Mouse (Mus musculus) NIH3T3 (cell line): ENCODE data around the gene Shld2.
A peak's percentile ranks its signal among the peaks of the same experiment; 100 is the strongest.

Source experiments
- DNase-seq: peaks from one replicate; pipeline ENCODE4 v3.0.0-alpha.2; 2012; ENCODE audit warnings: low read depth

Gene Shld2

DNA sequence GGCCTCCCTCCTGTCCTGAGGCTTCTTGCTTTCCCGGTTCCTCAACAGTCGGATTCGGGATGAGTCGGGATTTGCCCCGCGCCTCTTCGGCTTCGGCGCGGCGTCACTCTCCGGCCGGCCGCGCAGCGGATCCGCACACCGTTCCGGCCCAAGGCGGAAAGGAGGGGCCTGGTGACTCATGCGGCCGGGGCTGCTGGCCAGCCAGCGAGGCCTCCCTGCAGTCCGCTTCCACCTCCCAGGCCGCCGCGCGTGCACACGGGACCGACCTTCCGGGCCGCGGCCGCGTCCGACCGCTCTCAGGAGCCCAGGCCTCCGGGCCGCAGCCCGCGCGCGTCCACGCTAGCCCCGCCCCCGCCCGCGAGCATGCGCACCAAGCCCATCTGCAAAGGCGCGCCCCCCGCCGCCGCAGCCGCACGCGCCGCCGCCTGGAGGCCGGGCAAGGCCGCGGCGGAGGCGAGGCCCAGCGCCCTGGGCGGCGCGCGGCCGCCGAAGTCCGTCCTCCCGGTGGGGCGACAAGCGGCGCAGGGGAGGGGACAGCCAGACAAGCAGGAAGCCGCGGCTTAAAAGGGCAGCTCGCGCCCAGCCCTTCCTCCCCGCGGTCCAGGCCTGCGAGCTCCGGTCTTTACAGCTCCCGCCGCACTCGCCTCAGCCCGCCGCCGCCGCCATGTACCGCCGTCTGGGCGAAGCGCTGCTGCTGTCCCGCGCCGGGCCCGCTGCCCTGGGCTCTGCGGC, at the start of gene Shld2, which contains the start of gene Glud1:
Shld2 (minus strand) TSS at position 260 of the 732 bp plus-strand sequence.
Glud1 (plus strand) TSS at position 494 of the 732 bp plus-strand sequence.
- DNase-seq = peak; percentile 98

DNA sequence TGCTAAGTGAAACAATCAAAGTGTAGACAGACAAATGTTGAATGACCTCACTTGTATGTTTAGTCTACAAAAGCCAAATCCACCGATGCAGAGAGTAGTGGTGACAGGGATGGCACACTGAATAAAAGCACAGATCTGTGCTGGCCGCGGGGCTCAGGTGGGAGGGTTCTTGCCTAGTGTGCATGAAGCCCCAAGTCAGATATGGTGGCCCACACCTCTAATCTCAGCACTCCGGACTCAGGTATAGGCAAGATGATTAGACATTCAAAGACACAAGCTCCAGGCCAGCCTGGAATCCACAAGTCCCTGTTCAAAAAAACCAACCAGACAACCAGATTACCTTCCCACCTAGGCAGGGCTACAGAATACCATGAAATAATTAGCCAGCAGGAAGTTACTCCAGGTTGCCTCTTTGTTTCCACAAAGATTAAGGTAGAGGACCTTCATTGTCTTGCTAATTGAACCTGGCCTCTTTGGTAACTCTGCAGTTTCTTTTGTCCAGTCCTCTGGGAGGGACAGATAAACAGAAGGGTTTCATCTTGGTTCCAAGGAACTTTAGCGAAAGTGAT, 49.5 kb upstream of the Shld2 start:
- DNase-seq = no peak

GRCm38 (mm10) chr14:34357671-34358455, 47.6 kb upstream of the Shld2 start:
- peak; percentile 77 for DNase-seq

DNA sequence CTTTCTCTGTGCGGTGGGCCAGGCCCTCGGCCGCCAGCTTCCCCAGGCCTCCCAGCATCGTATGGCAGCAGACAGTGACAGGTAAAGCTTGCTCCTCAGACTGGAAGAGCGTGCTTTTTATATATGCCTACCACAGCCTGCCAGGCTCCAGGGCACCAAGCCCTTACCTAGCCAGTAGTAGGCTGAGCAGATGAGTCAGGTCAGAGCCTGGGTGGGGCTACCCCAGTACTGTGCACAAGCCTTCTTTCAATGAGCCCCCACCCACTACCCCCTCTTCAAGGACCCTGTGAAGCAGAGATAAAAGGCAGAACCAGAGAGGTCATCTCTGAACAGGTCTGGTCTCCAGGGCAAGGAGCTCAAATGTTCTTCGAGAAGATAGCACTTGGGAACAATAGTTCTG, 45.0 kb upstream of the Shld2 start, which contains the start of gene Fam25c:
Fam25c (minus strand) TSS at position 133 of the 400 bp plus-strand sequence.
- DNase-seq = no peak

DNA sequence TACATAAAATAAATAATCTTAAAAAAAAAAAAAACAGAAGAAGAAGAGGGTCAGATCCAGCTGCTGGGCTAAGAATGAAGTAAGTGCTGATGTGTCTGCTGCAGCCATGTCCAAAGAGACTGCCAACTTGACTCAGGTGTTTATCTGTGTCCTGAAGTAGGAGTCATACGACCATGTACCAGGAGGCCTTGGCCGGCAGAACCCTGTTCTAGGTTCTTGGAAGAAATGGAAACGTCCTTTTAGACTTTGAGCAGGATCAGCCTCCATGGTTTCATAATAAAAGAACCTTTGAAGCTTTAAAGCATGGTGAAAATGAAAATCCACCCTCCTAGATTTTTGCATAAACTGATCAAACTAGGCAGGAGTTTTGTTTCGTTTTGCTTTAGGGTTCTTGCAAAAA, 44.2 kb upstream of the Shld2 start:
- DNase-seq = no peak

GRCm38 (mm10) chr14:34353326-34353725, 43.0 kb upstream of the Shld2 start:
- DNase-seq = no peak

DNA sequence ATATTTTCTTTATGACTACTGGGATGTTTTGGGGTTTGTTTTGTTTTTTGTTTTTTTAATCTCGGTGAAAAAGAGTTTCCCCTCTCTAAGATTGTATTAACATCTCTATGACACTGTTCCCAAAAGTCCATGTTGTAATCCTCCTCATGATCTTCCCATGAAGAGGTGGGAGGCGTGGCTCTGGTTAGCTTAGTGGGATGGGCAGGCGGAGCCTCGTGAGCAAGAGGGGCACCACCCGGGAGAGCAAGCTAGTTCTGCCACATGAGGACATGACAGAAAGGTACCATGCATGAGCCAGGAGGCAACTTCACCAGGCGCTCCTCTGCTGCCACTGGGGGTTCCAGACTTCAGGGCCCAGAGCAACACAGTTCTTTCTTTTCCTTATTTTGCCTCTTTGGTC, 42.2 kb upstream of the Shld2 start:
- no peak for DNase-seq

- DNase-seq = no peak
These were observed 41.4 kb upstream of the Shld2 start for GRCm38 (mm10) chr14:34351660-34352059.

- no peak for DNase-seq
These were observed 38.7 kb upstream of the Shld2 start for GRCm38 (mm10) chr14:34349007-34349406.

DNA sequence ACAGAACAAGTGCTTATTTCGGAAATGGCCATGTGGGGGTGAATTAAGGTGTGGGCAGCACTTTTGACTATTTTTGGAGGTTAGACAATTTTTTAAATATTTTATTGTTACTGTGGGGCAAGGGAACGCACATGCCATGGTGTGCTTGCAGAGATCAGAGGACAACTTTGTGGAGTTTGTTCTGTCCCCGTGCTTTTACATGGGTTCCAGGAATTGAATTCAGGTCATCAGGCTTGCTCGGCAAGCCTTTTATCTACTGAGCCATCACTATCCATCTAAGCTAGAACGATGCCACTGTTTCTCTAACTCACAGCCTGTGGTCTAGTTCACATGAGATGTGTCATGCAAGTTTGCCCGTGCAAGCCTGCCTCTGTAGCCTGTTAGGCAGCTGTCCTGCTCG, 38.0 kb upstream of the Shld2 start:
- no peak for DNase-seq

GRCm38 (mm10) chr14:34347084-34347483, 36.8 kb upstream of the Shld2 start:
- no peak for DNase-seq

GRCm38 (mm10) chr14:34345771-34346566, 35.7 kb upstream of the Shld2 start:
- DNase-seq = no peak

DNA sequence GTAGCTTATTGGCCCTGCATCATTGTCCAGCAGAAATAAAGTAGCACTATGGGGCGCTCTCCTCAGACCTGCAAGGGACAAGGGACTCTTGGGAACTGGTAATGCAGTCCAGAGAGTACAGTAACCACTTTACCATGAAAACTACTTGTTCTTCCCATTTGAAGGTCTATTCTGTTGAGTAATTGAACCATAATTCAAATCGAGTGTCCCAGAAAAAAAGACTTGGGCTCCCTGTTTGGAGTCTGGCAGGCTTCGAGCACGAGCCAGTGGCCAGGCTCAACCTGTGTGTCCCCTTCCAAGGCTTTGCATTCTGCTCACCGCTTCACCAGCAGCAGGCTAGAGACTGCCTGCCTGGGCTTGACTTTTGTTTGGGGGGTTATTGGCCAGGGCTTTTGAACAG, 34.1 kb upstream of the Shld2 start:
- DNase-seq = no peak

DNA sequence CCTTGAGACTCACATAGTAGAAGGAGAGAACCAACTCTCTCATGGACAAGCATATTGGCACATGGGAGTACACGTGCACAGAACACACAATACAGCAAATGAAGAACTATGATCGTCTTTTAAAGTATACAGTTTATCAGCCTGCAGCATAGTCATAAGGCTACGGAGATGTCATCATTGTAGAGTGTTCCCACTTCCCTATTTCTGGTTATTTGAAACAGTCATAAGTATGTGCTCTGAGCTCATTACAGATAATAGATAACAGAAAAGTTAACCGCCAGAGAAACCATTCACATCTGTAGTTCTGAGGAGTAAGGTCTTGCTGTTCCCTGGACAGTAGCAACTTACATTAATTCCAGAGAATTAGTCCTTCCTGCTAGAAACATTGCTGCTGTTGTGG, 32.8 kb upstream of the Shld2 start:
- DNase-seq = no peak

DNA sequence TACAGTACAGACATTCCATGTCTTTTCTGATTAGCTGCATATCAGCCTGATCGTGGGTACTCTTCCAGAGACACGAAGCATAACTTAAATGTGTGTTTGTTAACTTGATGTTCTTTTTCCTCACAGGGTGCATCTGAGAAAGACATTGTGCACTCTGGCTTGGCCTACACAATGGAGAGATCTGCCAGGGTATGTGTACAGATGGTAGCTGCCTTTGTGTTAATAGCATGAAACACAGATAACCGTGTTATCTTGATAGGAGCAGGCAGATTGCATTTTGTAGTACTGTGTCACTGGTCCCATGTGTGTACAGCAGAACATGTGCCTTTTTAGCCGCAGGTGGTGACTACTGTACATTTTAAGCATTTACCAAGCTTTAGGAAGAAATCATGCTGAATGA, 31.7 kb upstream of the Shld2 start:
- DNase-seq = no peak

DNA sequence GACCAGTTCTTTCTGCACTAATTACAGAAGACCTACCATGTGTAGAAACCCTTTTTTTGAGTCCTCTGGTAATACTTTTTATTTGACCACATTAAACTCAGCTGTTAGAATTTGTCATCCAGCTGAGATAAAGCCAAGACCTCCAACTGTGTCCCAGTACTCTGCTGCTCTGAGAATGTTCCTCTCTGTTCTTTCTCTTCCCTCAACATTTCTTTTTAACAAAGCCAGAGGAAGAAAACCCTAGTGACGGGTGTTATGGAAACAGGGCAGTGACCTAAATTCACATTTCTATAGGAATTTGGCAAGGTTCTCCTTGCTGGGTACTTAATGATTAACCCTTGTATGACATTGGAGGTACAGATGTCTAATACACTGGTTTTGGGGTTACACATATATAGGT, 29.2 kb upstream of the Shld2 start:
- DNase-seq = no peak

DNA sequence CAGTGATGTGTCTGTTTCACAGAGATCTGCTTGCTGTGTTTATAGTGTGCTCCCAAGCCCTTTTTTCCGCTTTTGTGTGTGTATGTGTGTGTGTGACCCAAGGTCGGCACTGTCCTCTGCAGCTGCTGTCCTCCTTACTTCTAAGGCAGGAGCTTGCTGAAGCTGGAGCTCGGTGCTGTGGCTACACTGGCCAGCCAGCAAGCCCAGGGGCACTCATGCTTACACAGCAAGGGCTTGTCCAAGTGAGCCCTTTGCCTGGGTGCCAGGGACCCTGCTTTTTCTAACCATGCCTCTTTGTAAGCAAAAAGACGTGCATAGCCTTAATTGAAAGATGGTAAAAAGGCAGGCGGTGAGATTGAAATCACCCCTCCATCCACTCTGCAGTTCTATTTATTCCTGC, 22.2 kb upstream of the Shld2 start:
- no peak for DNase-seq

DNA sequence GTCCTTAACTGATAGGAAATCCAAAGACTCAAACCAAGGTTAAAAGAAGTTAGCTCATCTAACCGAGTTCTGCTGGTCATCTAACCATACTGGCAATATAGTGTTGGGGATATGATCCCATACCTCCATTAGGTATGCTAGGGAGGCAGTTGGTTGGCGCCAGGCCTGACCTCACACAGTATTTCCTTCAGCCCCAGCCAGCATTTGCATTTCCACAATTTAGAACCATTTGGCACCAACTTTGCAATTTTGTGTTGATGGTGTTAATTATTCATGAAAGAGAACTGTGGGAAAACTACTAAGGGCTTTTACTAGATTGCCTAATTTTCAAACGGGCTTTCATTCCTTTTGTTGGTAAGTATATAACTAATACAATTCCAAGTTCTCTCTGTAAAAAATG, 21.6 kb upstream of the Shld2 start:
- no peak for DNase-seq

DNA sequence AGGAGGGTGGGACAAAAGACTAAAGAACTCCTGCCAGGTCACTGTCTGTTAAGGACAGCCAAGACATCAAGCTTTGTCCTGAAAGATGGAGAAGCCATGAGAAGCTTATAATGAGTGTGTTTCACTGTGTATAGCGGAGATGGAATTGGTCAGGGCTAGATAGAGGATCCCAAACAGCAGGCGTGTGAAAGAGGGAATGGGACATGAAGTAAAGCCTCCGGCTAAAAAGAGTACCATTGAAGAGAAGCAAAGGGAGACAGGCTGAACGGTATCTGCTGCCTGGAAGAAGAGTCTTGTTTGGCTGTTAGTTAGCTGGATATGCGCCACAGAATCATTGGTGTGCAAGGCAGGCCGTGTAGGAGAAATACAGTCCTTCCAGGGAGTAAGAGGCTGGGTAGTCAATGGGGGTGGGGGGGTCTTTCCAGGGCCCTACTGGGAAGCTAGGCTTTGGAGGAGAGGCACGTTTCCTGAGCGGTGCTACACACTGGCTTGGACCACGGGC, 20.4 kb upstream of the Shld2 start:
- DNase-seq = no peak

GRCm38 (mm10) chr14:34327618-34328017, 17.3 kb upstream of the Shld2 start:
- no peak for DNase-seq

GRCm38 (mm10) chr14:34326606-34327005, 16.3 kb upstream of the Shld2 start:
- DNase-seq = no peak

- no peak for DNase-seq
These were observed 13.3 kb upstream of the Shld2 start for GRCm38 (mm10) chr14:34323576-34324085.
